Mouse (Mus musculus): Measurements from ENCODE around the gene Zfp651. TPM values are rescaled to one million over a fixed set of nuclear protein-coding genes. Genes with fewer than 3 reads are reported as not detected.
A peak's percentile ranks its signal among the peaks of the same experiment; 100 is the strongest.

Gene Zfp651
- polyA plus RNA-seq, 1 experiment from 2014 or later: 7.8 TPM

GRCm38 (mm10) chr9:121760271-121761090 lies 1.4 kb downstream of the Zfp651 start:
- WGBS (ENCODE audit: insufficient replicate concordance): 2% methylated on average over 41 of the region's 43 CpGs
- Histone ChIP-seq H3K4me1 (ENCODE audit: control insufficient read depth, insufficient read depth, low read length) (peaks cover 30% of the 10 kb centered on the region), H3K9ac (ENCODE audit: low read depth, low read length) (peak overlapping the region; percentile 92), H3K4me3 (ENCODE audit: low read depth, low read length) (peak overlapping the region; percentile 84), H3K27ac (ENCODE audit: low read depth, low read length) (peak overlapping the region; percentile 93), H3K9me3 (replicated peaks; ENCODE audit: control insufficient read depth, low read length) (no peaks in the 10 kb centered on the region), H3K27me3 (ENCODE audit: control insufficient read depth, insufficient read depth, low read length) (no peaks in the 10 kb centered on the region; the same call in 1 of the 2 replicates), H3K4me2 (peak overlapping the region; percentile 95), H3K36me3 (ENCODE audit: control insufficient read depth, insufficient read depth, low read length) (peaks cover 19% of the 10 kb centered on the region)
- ATAC-seq (replicated peaks; ENCODE audit: insufficient number of reproducible peaks, low FRiP score, low TSS enrichment): peak; percentile 62

GRCm38 (mm10) chr9:121761091-121761665 lies 2.0 kb downstream of the Zfp651 start:
- H3K4me3 ChIP-seq (ENCODE audit: low read depth, low read length): peak overlapping the region; percentile 84
- no peak for ATAC-seq (replicated peaks; ENCODE audit: insufficient number of reproducible peaks, low FRiP score, low TSS enrichment)
- peak overlapping the region; percentile 95 for H3K4me2 ChIP-seq
- H3K9ac ChIP-seq (ENCODE audit: low read depth, low read length): no peak overlapping the region
- no peaks in the 10 kb centered on the region for H3K9me3 ChIP-seq (replicated peaks; ENCODE audit: control insufficient read depth, low read length)
- H3K27ac ChIP-seq (ENCODE audit: low read depth, low read length): no peak overlapping the region
- no peaks in the 10 kb centered on the region; the same call in 1 of the 2 replicates for H3K27me3 ChIP-seq (ENCODE audit: control insufficient read depth, insufficient read depth, low read length)
- peaks cover 30% of the 10 kb centered on the region for H3K4me1 ChIP-seq (ENCODE audit: control insufficient read depth, insufficient read depth, low read length)
- peaks cover 22% of the 10 kb centered on the region for H3K36me3 ChIP-seq (ENCODE audit: control insufficient read depth, insufficient read depth, low read length)
- WGBS (ENCODE audit: insufficient replicate concordance): 72% methylated on average over 10 of the region's 10 CpGs

- Histone ChIP-seq H3K4me2 (no peak overlapping the region), H3K9ac (ENCODE audit: low read depth, low read length) (no peak overlapping the region), H3K9me3 (replicated peaks; ENCODE audit: control insufficient read depth, low read length) (no peaks in the 10 kb centered on the region), H3K27ac (ENCODE audit: low read depth, low read length) (no peak overlapping the region), H3K36me3 (ENCODE audit: control insufficient read depth, insufficient read depth, low read length) (peaks cover 24% of the 10 kb centered on the region), H3K4me3 (ENCODE audit: low read depth, low read length) (no peak overlapping the region), H3K4me1 (ENCODE audit: control insufficient read depth, insufficient read depth, low read length) (peaks cover 30% of the 10 kb centered on the region), H3K27me3 (ENCODE audit: control insufficient read depth, insufficient read depth, low read length) (no peaks in the 10 kb centered on the region; the same call in 1 of the 2 replicates)
- no peak for ATAC-seq (replicated peaks; ENCODE audit: insufficient number of reproducible peaks, low FRiP score, low TSS enrichment)
- 66% methylated on average over 8 of the region's 8 CpGs for WGBS (ENCODE audit: insufficient replicate concordance)
Observed at GRCm38 (mm10) chr9:121761787-121762186, 2.7 kb downstream of the Zfp651 start.

GRCm38 (mm10) chr9:121762248-121762647 lies 3.1 kb downstream of the Zfp651 start:
- 84% methylated on average over 10 of the region's 10 CpGs for WGBS (ENCODE audit: insufficient replicate concordance)
- peaks cover 30% of the 10 kb centered on the region for H3K4me1 ChIP-seq (ENCODE audit: control insufficient read depth, insufficient read depth, low read length)
- no peak for ATAC-seq (replicated peaks; ENCODE audit: insufficient number of reproducible peaks, low FRiP score, low TSS enrichment)
- peaks cover 24% of the 10 kb centered on the region for H3K36me3 ChIP-seq (ENCODE audit: control insufficient read depth, insufficient read depth, low read length)
- H3K4me3 ChIP-seq (ENCODE audit: low read depth, low read length): no peak overlapping the region
- H3K27ac ChIP-seq (ENCODE audit: low read depth, low read length): no peak overlapping the region
- no peak overlapping the region for H3K9ac ChIP-seq (ENCODE audit: low read depth, low read length)
- no peaks in the 10 kb centered on the region; the same call in 1 of the 2 replicates for H3K27me3 ChIP-seq (ENCODE audit: control insufficient read depth, insufficient read depth, low read length)
- H3K4me2 ChIP-seq: no peak overlapping the region
- H3K9me3 ChIP-seq (replicated peaks; ENCODE audit: control insufficient read depth, low read length): no peaks in the 10 kb centered on the region

- H3K9me3 ChIP-seq (replicated peaks; ENCODE audit: control insufficient read depth, low read length): no peaks in the 10 kb centered on the region
- no peak overlapping the region for H3K4me2 ChIP-seq
- no peak for ATAC-seq (replicated peaks; ENCODE audit: insufficient number of reproducible peaks, low FRiP score, low TSS enrichment)
- no peak overlapping the region for H3K4me3 ChIP-seq (ENCODE audit: low read depth, low read length)
- H3K36me3 ChIP-seq (ENCODE audit: control insufficient read depth, insufficient read depth, low read length): peaks cover 24% of the 10 kb centered on the region
- no peak overlapping the region for H3K27ac ChIP-seq (ENCODE audit: low read depth, low read length)
- no peak overlapping the region for H3K9ac ChIP-seq (ENCODE audit: low read depth, low read length)
- peaks cover 28% of the 10 kb centered on the region for H3K4me1 ChIP-seq (ENCODE audit: control insufficient read depth, insufficient read depth, low read length)
- H3K27me3 ChIP-seq (ENCODE audit: control insufficient read depth, insufficient read depth, low read length): no peaks in the 10 kb centered on the region; the same call in 1 of the 2 replicates
- 85% methylated on average over 25 of the region's 25 CpGs for WGBS (ENCODE audit: insufficient replicate concordance)
Observed at GRCm38 (mm10) chr9:121762761-121763160, 3.6 kb downstream of the Zfp651 start.

- ATAC-seq (replicated peaks; ENCODE audit: insufficient number of reproducible peaks, low FRiP score, low TSS enrichment): no peak
- Histone ChIP-seq H3K9me3 (replicated peaks; ENCODE audit: control insufficient read depth, low read length) (no peaks in the 10 kb centered on the region), H3K4me1 (ENCODE audit: control insufficient read depth, insufficient read depth, low read length) (peaks cover 20% of the 10 kb centered on the region), H3K27ac (ENCODE audit: low read depth, low read length) (no peak overlapping the region), H3K9ac (ENCODE audit: low read depth, low read length) (no peak overlapping the region), H3K4me3 (ENCODE audit: low read depth, low read length) (no peak overlapping the region), H3K36me3 (ENCODE audit: control insufficient read depth, insufficient read depth, low read length) (peaks cover 24% of the 10 kb centered on the region), H3K27me3 (ENCODE audit: control insufficient read depth, insufficient read depth, low read length) (no peaks in the 10 kb centered on the region), H3K4me2 (no peak overlapping the region)
- whole genome bisulfite sequencing (ENCODE audit: insufficient replicate concordance): 82% methylated on average over 19 of the region's 19 CpGs
Observed at GRCm38 (mm10) chr9:121763716-121764115, 4.6 kb downstream of the Zfp651 start.

- Histone ChIP-seq H3K27me3 (ENCODE audit: control insufficient read depth, insufficient read depth, low read length) (no peaks in the 10 kb centered on the region), H3K27ac (ENCODE audit: low read depth, low read length) (no peak overlapping the region), H3K4me3 (ENCODE audit: low read depth, low read length) (no peak overlapping the region), H3K9me3 (replicated peaks; ENCODE audit: control insufficient read depth, low read length) (no peaks in the 10 kb centered on the region), H3K4me2 (no peak overlapping the region), H3K9ac (ENCODE audit: low read depth, low read length) (no peak overlapping the region), H3K36me3 (ENCODE audit: control insufficient read depth, insufficient read depth, low read length) (peaks cover 24% of the 10 kb centered on the region), H3K4me1 (ENCODE audit: control insufficient read depth, insufficient read depth, low read length) (peaks cover 17% of the 10 kb centered on the region)
- 88% methylated on average over 16 of the region's 16 CpGs for WGBS (ENCODE audit: insufficient replicate concordance)
- no peak for ATAC-seq (replicated peaks; ENCODE audit: insufficient number of reproducible peaks, low FRiP score, low TSS enrichment)
Observed at GRCm38 (mm10) chr9:121765166-121765855, 6.2 kb downstream of the Zfp651 start.

- no peaks in the 10 kb centered on the region for H3K9me3 ChIP-seq (replicated peaks; ENCODE audit: control insufficient read depth, low read length)
- H3K27me3 ChIP-seq (ENCODE audit: control insufficient read depth, insufficient read depth, low read length): peaks cover 20% of the 10 kb centered on the region
- WGBS (ENCODE audit: insufficient replicate concordance): 75% methylated on average over 5 of the region's 5 CpGs
- no peak overlapping the region for H3K4me3 ChIP-seq (ENCODE audit: low read depth, low read length)
- H3K4me2 ChIP-seq: no peak overlapping the region
- H3K27ac ChIP-seq (ENCODE audit: low read depth, low read length): no peak overlapping the region
- H3K9ac ChIP-seq (ENCODE audit: low read depth, low read length): no peak overlapping the region
- no peak for ATAC-seq (replicated peaks; ENCODE audit: insufficient number of reproducible peaks, low FRiP score, low TSS enrichment)
- no peaks in the 10 kb centered on the region; the same call in 1 of the 2 replicates for H3K36me3 ChIP-seq (ENCODE audit: control insufficient read depth, insufficient read depth, low read length)
- H3K4me1 ChIP-seq (ENCODE audit: control insufficient read depth, insufficient read depth, low read length): peaks cover 1% of the 10 kb centered on the region; the same call in 1 of the 2 replicates
Observed at GRCm38 (mm10) chr9:121772412-121772811, 13.3 kb downstream of the Zfp651 start.

Measured in heart, embryonic 11.5 days (tissue).